Mouse (Mus musculus) embryonic facial prominence, embryonic 11.5 days (tissue): ENCODE measurements at regions not wholly inside any gene's neighbourhood (a gene's known extent, or its start where the extent isn't known, plus 50 kb on each side); places are given as distances from the start of the nearest gene placed in this dataset.

Experiments
- ATAC-seq: fragments of 200-750 bp; cut with Nextera tagmentation; replicated peaks from 2 replicates; pipeline ENCODE4 v1.8.0; 2017; ENCODE audit warnings: low read depth; ENCODE audit not compliant: insufficient number of reproducible peaks, low FRiP score, low TSS enrichment
- DNase-seq: peaks from one replicate; pipeline ENCODE4 v3.0.0-alpha.2; 2015; ENCODE audit warnings: low spot score
- H3K27ac ChIP-seq: fragments of 300-500 bp; sonication (generic); replicated peaks from 2 replicates; pipeline ENCODE4 v1.5.1; 2014; ENCODE audit warnings: mild to moderate bottlenecking, low read depth, low read length, control low read depth
- H3K27me3 ChIP-seq: fragments of 300-500 bp; sonication (generic); 2 replicates; pipeline ENCODE4 v1.6.1; 2014; ENCODE audit warnings: mild to moderate bottlenecking, low read length, moderate library complexity, mixed read lengths; ENCODE audit not compliant: control insufficient read depth, insufficient read depth
- H3K36me3 ChIP-seq: fragments of 300-500 bp; sonication (generic); replicated peaks from 2 replicates; pipeline ENCODE4 v1.6.1; 2014; ENCODE audit warnings: low read depth, mild to moderate bottlenecking, low read length, moderate library complexity, mixed read lengths; ENCODE audit not compliant: control insufficient read depth, insufficient read depth
- H3K4me1 ChIP-seq: fragments of 300-500 bp; sonication (generic); 2 replicates; pipeline ENCODE4 v1.6.1; 2014; ENCODE audit warnings: low read length, mixed read lengths; ENCODE audit not compliant: control insufficient read depth, insufficient read depth
- H3K4me2 ChIP-seq: fragments of 300-500 bp; sonication (generic); 2 replicates; pipeline ENCODE4 v1.6.1; 2014; ENCODE audit warnings: low read depth, mild to moderate bottlenecking, control low read depth, low read length, moderate library complexity
- H3K4me3 ChIP-seq: fragments of 300-500 bp; sonication (generic); 2 replicates; pipeline ENCODE4 v1.5.1; 2014; ENCODE audit warnings: low read depth, low read length, control low read depth
- H3K9ac ChIP-seq: fragments of 300-500 bp; sonication (generic); replicated peaks from 2 replicates; pipeline ENCODE4 v1.6.1; 2014; ENCODE audit warnings: mild to moderate bottlenecking, control low read depth, low read length
- H3K9me3 ChIP-seq: fragments of 300-500 bp; sonication (generic); replicated peaks from 2 replicates; pipeline ENCODE4 v1.6.1; 2016; ENCODE audit warnings: mild to moderate bottlenecking, low read length, inconsistent platforms, mixed read lengths; ENCODE audit not compliant: control insufficient read depth
- WGBS: fragments of 180-500 bp; shearing (Covaris S2); extraction: QIAGEN DNeasy Blood & Tissue Kit; methylation state at CpG from one replicate; pipeline ENCODE4 v1.1.7; 2014; 5-methylcytosine and 5-hydroxymethylcytosine counted together

- no peaks in the 10 kb centered on the region for H3K36me3 ChIP-seq
- no peak overlapping the region for H3K9ac ChIP-seq
- no peak overlapping the region for H3K27ac ChIP-seq
- no peaks in the 10 kb centered on the region for H3K9me3 ChIP-seq
- ATAC-seq: no peak
- H3K4me1 ChIP-seq: no peaks in the 10 kb centered on the region
- 79% methylated on average over 3 of the region's 3 CpGs for WGBS
- no peak overlapping the region for H3K4me2 ChIP-seq
- H3K4me3 ChIP-seq: no peak overlapping the region
- DNase-seq: no peak
- H3K27me3 ChIP-seq: no peaks in the 10 kb centered on the region
These were observed 415.9 kb upstream of the Dph6 start for GRCm38 (mm10) chr2:115070666-115071065.

GRCm38 (mm10) chr2:115081563-115082291 lies 427.0 kb upstream of the Dph6 start:
- H3K4me1 ChIP-seq: no peaks in the 10 kb centered on the region
- no peak overlapping the region for H3K4me3 ChIP-seq
- H3K27ac ChIP-seq: no peak overlapping the region
- DNase-seq: no peak
- no peak for ATAC-seq
- no peaks in the 10 kb centered on the region for H3K27me3 ChIP-seq
- WGBS: 81% methylated on average over 11 of the region's 11 CpGs
- H3K36me3 ChIP-seq: no peaks in the 10 kb centered on the region
- no peak overlapping the region for H3K9ac ChIP-seq
- no peak overlapping the region for H3K4me2 ChIP-seq
- no peaks in the 10 kb centered on the region for H3K9me3 ChIP-seq

GRCm38 (mm10) chr2:115082292-115082809 lies 427.6 kb upstream of the Dph6 start:
- no peaks in the 10 kb centered on the region for H3K27me3 ChIP-seq
- no peak for DNase-seq
- WGBS: 77% methylated on average over 6 of the region's 6 CpGs
- H3K4me3 ChIP-seq: no peak overlapping the region
- no peak overlapping the region for H3K9ac ChIP-seq
- no peak for ATAC-seq
- H3K9me3 ChIP-seq: no peaks in the 10 kb centered on the region
- H3K27ac ChIP-seq: no peak overlapping the region
- H3K36me3 ChIP-seq: no peaks in the 10 kb centered on the region
- no peak overlapping the region for H3K4me2 ChIP-seq
- H3K4me1 ChIP-seq: no peaks in the 10 kb centered on the region

- Histone ChIP-seq H3K9ac (no peak overlapping the region), H3K36me3 (no peaks in the 10 kb centered on the region), H3K9me3 (no peaks in the 10 kb centered on the region), H3K27me3 (no peaks in the 10 kb centered on the region), H3K27ac (no peak overlapping the region), H3K4me3 (no peak overlapping the region), H3K4me1 (no peaks in the 10 kb centered on the region), H3K4me2 (no peak overlapping the region)
- peak; percentile 3 for DNase-seq
- WGBS: 27% methylated on average over 4 of the region's 4 CpGs
- ATAC-seq: no peak
These were observed 433.8 kb upstream of the Dph6 start for GRCm38 (mm10) chr2:115088421-115089120.

- no peak overlapping the region for H3K4me3 ChIP-seq
- 38% methylated on average over 12 of the region's 12 CpGs for WGBS
- no peak overlapping the region for H3K9ac ChIP-seq
- no peaks in the 10 kb centered on the region for H3K36me3 ChIP-seq
- ATAC-seq (no peak), DNase-seq (no peak)
- H3K4me2 ChIP-seq: no peak overlapping the region
- no peaks in the 10 kb centered on the region for H3K4me1 ChIP-seq
- no peak overlapping the region for H3K27ac ChIP-seq
- no peaks in the 10 kb centered on the region for H3K27me3 ChIP-seq
- H3K9me3 ChIP-seq: no peaks in the 10 kb centered on the region
These were observed 435.8 kb upstream of the Dph6 start for GRCm38 (mm10) chr2:115090430-115091175.

GRCm38 (mm10) chr2:115095351-115095750 lies 440.6 kb upstream of the Dph6 start:
- Histone ChIP-seq H3K9ac (no peak overlapping the region), H3K27ac (no peak overlapping the region), H3K4me3 (no peak overlapping the region), H3K9me3 (no peaks in the 10 kb centered on the region), H3K36me3 (no peaks in the 10 kb centered on the region), H3K4me1 (no peaks in the 10 kb centered on the region), H3K27me3 (no peaks in the 10 kb centered on the region), H3K4me2 (no peak overlapping the region)
- DNase-seq: no peak
- ATAC-seq: no peak
- 91% methylated on average over 12 of the region's 12 CpGs for WGBS

- DNase-seq (no peak), ATAC-seq (no peak)
- H3K9me3 ChIP-seq: no peaks in the 10 kb centered on the region
- H3K9ac ChIP-seq: no peak overlapping the region
- H3K4me2 ChIP-seq: no peak overlapping the region
- H3K4me1 ChIP-seq: no peaks in the 10 kb centered on the region
- 86% methylated on average over 3 of the region's 3 CpGs for WGBS
- H3K36me3 ChIP-seq: no peaks in the 10 kb centered on the region
- no peaks in the 10 kb centered on the region for H3K27me3 ChIP-seq
- H3K4me3 ChIP-seq: no peak overlapping the region
- no peak overlapping the region for H3K27ac ChIP-seq
These were observed 446.7 kb upstream of the Dph6 start for GRCm38 (mm10) chr2:115101501-115101900.
